Mouse (Mus musculus) heart, adult 2 months (tissue): ENCODE results near the gene Ear14.
"Not testable (repeated sequence)": the region's sequence is repeated elsewhere in the genome, so short reads cannot be mapped to it uniquely, and the experiment has no call there.

Experiments
- CTCF ChIP-seq: fragments of 200-600 bp; IDR thresholded peaks from 2 replicates; pipeline ENCODE4 v1.8.1; 2022; ENCODE audit warnings: antibody characterized with exemption, mild to moderate bottlenecking, moderate library complexity
- EP300 ChIP-seq: fragments of 200-500 bp; IDR thresholded peaks from 2 replicates; pipeline ENCODE4 v1.6.1; 2011; ENCODE audit warnings: low read depth, low read length, control low read depth; ENCODE audit not compliant: insufficient read depth
- POLR2A ChIP-seq: fragments of 200-500 bp; IDR thresholded peaks from 2 replicates; pipeline ENCODE4 v1.6.1; 2011; ENCODE audit warnings: mild to moderate bottlenecking, low read depth, low read length, control low read depth; ENCODE audit not compliant: insufficient read depth

DNA sequence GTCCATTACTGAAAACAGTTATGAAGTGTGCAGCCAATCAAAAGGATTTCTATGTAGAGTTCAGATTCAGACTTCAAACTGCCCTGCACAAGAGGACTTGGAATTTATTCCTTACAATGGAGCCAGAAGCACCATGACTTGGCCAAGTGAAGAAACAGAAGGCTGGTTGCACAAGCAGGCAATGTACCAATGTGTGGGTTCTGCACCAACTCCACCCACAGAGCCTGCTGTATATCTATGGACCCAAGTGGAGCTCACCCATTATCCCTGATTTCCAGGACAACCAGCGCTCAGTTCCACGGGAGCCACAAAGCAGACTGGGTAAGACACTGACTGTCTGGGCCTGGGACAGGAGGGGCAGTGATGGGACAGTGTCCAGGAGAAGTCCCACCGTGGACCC, 41.2 kb upstream of the Ear14 start, which contains the start of gene Rnase2b:
- TF ChIP-seq POLR2A, CTCF, EP300: not testable (repeated sequence)
